Mouse (Mus musculus) heart, embryonic 14.5 days (tissue): Measurements from ENCODE around the gene Tagln. TPM values are rescaled to one million over a fixed set of nuclear protein-coding genes. Genes with fewer than 3 reads are reported as not detected.

ENCODE experiments used
- ATAC-seq: fragments of 200-750 bp; cut with Nextera tagmentation; 2 replicates; pipeline ENCODE4 v1.8.0; 2017; ENCODE audit warnings: low read depth, moderate TSS enrichment; ENCODE audit not compliant: insufficient number of reproducible peaks, insufficient read depth, low FRiP score
- H3K27ac ChIP-seq, 2 experiments: fragments of 200-500 bp in 1 of 2; fragments of 300-500 bp in 1 of 2; sonication (generic) in 1 of 2; replicated peaks in 1 of 2; 2 replicates each; pipeline ENCODE4 v1.5.1; 2012 to 2014; ENCODE audit warnings: low read depth in 2 of 2, low read length in 2 of 2, control low read depth in 1 of 2, mild to moderate bottlenecking in 1 of 2, mixed read lengths in 1 of 2; ENCODE audit not compliant: control insufficient read depth in 1 of 2, insufficient read depth in 1 of 2
- H3K27me3 ChIP-seq: fragments of 300-500 bp; sonication (generic); 2 replicates; pipeline ENCODE4 v1.6.1; 2014; ENCODE audit warnings: mild to moderate bottlenecking, low read length, control low read depth; ENCODE audit not compliant: control insufficient read depth, insufficient read depth
- H3K36me3 ChIP-seq: fragments of 300-500 bp; sonication (generic); 2 replicates; pipeline ENCODE4 v1.6.1; 2014; ENCODE audit warnings: mild to moderate bottlenecking, control low read depth, low read length, mixed read lengths; ENCODE audit not compliant: control insufficient read depth, insufficient read depth
- H3K4me1 ChIP-seq, 2 experiments: fragments of 200-500 bp in 1 of 2; fragments of 300-500 bp in 1 of 2; sonication (generic) in 1 of 2; 2 replicates each; pipeline ENCODE4 v1.6.1; 2012 to 2014; ENCODE audit warnings: low read length in 2 of 2, control low read depth in 1 of 2, mixed read lengths in 1 of 2; ENCODE audit not compliant: control insufficient read depth in 2 of 2, insufficient read depth in 2 of 2
- H3K4me2 ChIP-seq: fragments of 300-500 bp; sonication (generic); 2 replicates; pipeline ENCODE4 v1.6.1; 2014; ENCODE audit warnings: mild to moderate bottlenecking, low read length
- H3K4me3 ChIP-seq, 2 experiments: fragments of 200-500 bp in 1 of 2; fragments of 300-500 bp in 1 of 2; sonication (generic) in 1 of 2; 2 replicates each; pipeline ENCODE4 v1.5.1; 2012 to 2014; ENCODE audit warnings: low read length in 2 of 2, mild to moderate bottlenecking in 2 of 2, control low read depth in 1 of 2, low read depth in 1 of 2, moderate library complexity in 1 of 2; ENCODE audit not compliant: control insufficient read depth in 1 of 2, insufficient read depth in 1 of 2
- H3K9ac ChIP-seq: fragments of 300-500 bp; sonication (generic); 2 replicates; pipeline ENCODE4 v1.6.1; 2014; ENCODE audit warnings: mild to moderate bottlenecking, low read length
- H3K9me3 ChIP-seq: fragments of 300-500 bp; sonication (generic); 2 replicates; pipeline ENCODE4 v1.6.1; 2016; ENCODE audit warnings: low read length, control low read depth; ENCODE audit not compliant: control insufficient read depth
- microRNA-seq: library from miRNA; unstranded; fragments of <30 nt; microRNA quantifications from one replicate; pipeline ENCODE4, GENCODE M21; 2016
- polyA plus RNA-seq: library from polyadenylated mRNA; unstranded; fragments of >200 nt; fragmentation: Nextera tagmentation; extraction: Ambion mirVana; gene quantifications from 2 replicates; pipeline ENCODE4 v1.2.1, GENCODE M21; 2014

Gene Tagln
- polyA plus RNA-seq, 1 experiment from 2014 or later = 143 TPM

DNA sequence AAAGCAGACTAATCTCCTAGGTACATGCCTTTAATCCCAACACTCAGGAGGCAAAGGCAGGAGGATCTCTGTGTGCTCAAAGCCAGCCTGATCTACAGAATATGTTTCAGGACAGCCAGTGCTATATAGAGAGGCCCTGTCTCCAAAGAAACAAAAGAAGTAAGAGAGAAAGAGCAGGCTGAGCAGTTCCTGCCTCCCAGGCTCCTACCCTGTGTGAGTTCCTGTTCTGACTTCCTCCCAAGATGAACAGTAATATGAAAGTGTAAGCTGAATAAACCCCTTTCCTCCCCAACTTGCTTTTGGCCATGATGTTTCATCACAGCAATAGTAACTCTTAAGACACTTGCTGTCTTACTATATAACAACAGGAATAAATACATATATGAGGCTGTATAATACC, 42.2 kb downstream of the Tagln start:
- Histone ChIP-seq H3K9me3 (no peaks in the 10 kb centered on the region), H3K9ac (no peak overlapping the region), H3K4me2 (no peak overlapping the region), H3K27ac (no peak overlapping the region), H3K36me3 (peaks cover 97% of the 10 kb centered on the region), H3K4me1 (no peaks in the 10 kb centered on the region), H3K27me3 (no peaks in the 10 kb centered on the region), H3K4me3 (no peak overlapping the region)
- no peak for ATAC-seq

Small RNA genes within 50 kb of the gene (microRNA-seq; reads per million reads assigned to microRNA genes)
- gene Mir7087 = not detected

Other genes starting within 250 kb of the Tagln start
- 12.7 and 14.3 TPM in 2 replicates for gene Cep164, start 107.4 kb downstream of the Tagln start, polyA plus RNA-seq
- 21.8 and 22.9 TPM in 2 replicates for gene Bace1, start 97.5 kb downstream of the Tagln start, polyA plus RNA-seq
- 12.1 and 13.5 TPM in 2 replicates for gene Pcsk7, start 29.6 kb downstream of the Tagln start, polyA plus RNA-seq
- gene Rnf214, start 29.1 kb downstream of the Tagln start, polyA plus RNA-seq = 42.9 and 45.5 TPM in 2 replicates
- 36.5 and 43.9 TPM in 2 replicates for gene Sidt2, start 19.2 kb upstream of the Tagln start, polyA plus RNA-seq
- 141 and 148 TPM in 2 replicates for gene Pafah1b2, start 76.6 kb upstream of the Tagln start, polyA plus RNA-seq
- 13.1 and 14.1 TPM in 2 replicates for gene Sik3, start 76.8 kb upstream of the Tagln start, polyA plus RNA-seq